Mouse (Mus musculus) C2C12 (cell line): ENCODE results near the gene Wtap.

Experiments used
- CTCF ChIP-seq: IDR thresholded peaks from one replicate; pipeline ENCODE4 v1.5.1; 2011; ENCODE audit not compliant: control insufficient read depth, insufficient read depth, insufficient read length
- FOSL1 ChIP-seq: IDR thresholded peaks from one replicate; pipeline ENCODE4 v1.8.0; 2011; ENCODE audit warnings: mild to moderate bottlenecking, low read length; ENCODE audit not compliant: poor library complexity, insufficient read depth, severe bottlenecking
- MAX ChIP-seq: IDR thresholded peaks from one replicate; pipeline ENCODE4 v1.6.1; 2011; ENCODE audit warnings: mild to moderate bottlenecking, control low read depth
- MYOG ChIP-seq: IDR thresholded peaks from one replicate; pipeline ENCODE4 v1.6.1; 2011; ENCODE audit not compliant: control insufficient read depth, insufficient read length; ENCODE audit errors: extremely low read depth
- USF1 ChIP-seq: IDR thresholded peaks from one replicate; pipeline ENCODE4 v1.6.1; 2011; ENCODE audit warnings: low read depth, mild to moderate bottlenecking, control low read depth, moderate library complexity

- no peak for TF ChIP-seq CTCF
- TF ChIP-seq MAX, result no peak
- no peak for TF ChIP-seq FOSL1
- no peak for TF ChIP-seq MYOG
- no peak for TF ChIP-seq USF1
These were observed 55.9 kb downstream of the Wtap start for GRCm38 (mm10) chr17:12938077-12938476.
